Mouse (Mus musculus): ENCODE results near the gene Nr1d1. TPM values are rescaled to one million over a fixed set of nuclear protein-coding genes. Genes with fewer than 3 reads are reported as not detected.

Gene Nr1d1
- polyA plus RNA-seq, 1 experiment from 2014 or later: 0.66 TPM

DNA sequence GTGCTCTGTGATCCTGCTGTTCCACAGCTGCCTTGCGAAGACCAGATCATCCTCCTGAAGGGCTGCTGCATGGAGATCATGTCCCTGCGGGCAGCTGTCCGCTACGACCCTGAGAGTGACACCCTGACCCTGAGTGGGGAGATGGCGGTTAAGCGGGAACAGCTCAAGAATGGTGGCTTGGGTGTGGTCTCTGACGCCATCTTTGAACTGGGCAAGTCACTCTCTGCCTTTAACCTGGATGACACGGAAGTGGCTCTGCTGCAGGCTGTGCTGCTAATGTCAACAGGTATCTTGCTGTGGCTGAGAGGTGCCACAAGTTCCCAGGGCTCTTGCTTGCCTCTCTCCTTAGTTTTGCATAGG, 11.7 kb downstream of the Nr1d1 start:
- peaks cover 15% of the 10 kb centered on the region; the same call in 1 of the 2 replicates for H3K36me3 ChIP-seq (ENCODE audit: control insufficient read depth, insufficient read depth)
- no peak overlapping the region for H3K4me2 ChIP-seq (ENCODE audit: low read depth, low read length)
- no peak overlapping the region for H3K9ac ChIP-seq (ENCODE audit: low read depth, low read length)
- no peaks in the 10 kb centered on the region for H3K9me3 ChIP-seq (replicated peaks; ENCODE audit: control insufficient read depth, low read length)
- 86% methylated on average over 8 of the region's 8 CpGs for WGBS (ENCODE audit: insufficient replicate concordance)
- H3K27ac ChIP-seq (ENCODE audit: low read length): 0 out of 2 replicates have a peak overlapping the region, but pooled peaks have one; percentile 6
- H3K27me3 ChIP-seq (ENCODE audit: control insufficient read depth, insufficient read depth, low read depth, low read length): no peaks in the 10 kb centered on the region
- no peak overlapping the region for H3K4me3 ChIP-seq (ENCODE audit: low read depth, low read length)
- peaks cover 37% of the 10 kb centered on the region for H3K4me1 ChIP-seq (ENCODE audit: control insufficient read depth, low read depth, low read length)
- ATAC-seq (ENCODE audit: low read depth): no peak

DNA sequence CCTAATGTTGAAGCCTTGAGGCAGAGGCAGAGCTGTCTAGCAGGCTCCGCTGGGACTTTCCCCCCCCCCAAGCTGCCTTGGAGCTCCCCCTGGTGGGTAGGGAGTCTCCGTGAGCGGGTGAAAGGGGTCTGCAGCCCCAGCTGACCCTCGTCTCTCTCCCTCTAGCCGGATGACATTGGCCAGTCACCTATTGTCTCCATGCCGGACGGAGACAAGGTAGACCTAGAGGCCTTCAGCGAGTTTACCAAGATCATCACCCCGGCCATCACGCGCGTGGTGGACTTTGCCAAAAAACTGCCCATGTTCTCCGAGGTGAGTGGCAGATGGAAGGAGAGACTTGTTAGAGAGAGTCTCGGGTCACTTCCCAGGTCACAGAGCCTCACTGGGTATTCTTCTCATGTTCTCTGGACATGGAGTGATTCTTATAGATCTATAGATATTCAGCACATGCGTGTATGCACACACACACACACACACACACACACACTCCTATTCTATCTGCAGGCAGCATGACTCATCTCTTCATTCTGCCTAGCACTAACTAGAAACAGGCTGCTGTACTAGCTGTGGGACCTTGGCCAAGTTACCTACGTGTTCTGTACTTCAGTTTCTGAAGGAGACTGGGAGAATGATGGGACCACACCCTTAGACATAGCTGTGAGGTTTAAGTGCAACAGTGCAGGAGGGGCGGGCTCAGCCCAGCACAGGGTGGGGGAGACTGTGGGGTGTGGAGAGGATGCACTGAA, 12.2 kb downstream of the Nr1d1 start:
- Histone ChIP-seq H3K27ac (ENCODE audit: low read length) (0 out of 2 replicates have a peak overlapping the region, but pooled peaks have one; percentile 6), H3K36me3 (ENCODE audit: control insufficient read depth, insufficient read depth) (peaks cover 19% of the 10 kb centered on the region; the same call in 1 of the 2 replicates), H3K9me3 (replicated peaks; ENCODE audit: control insufficient read depth, low read length) (no peaks in the 10 kb centered on the region), H3K4me1 (ENCODE audit: control insufficient read depth, low read depth, low read length) (peaks cover 32% of the 10 kb centered on the region), H3K4me3 (ENCODE audit: low read depth, low read length) (no peak overlapping the region), H3K27me3 (ENCODE audit: control insufficient read depth, insufficient read depth, low read depth, low read length) (no peaks in the 10 kb centered on the region), H3K4me2 (ENCODE audit: low read depth, low read length) (no peak overlapping the region), H3K9ac (ENCODE audit: low read depth, low read length) (no peak overlapping the region)
- no peak for ATAC-seq (ENCODE audit: low read depth)
- 68% methylated on average over 17 of the region's 17 CpGs for WGBS (ENCODE audit: insufficient replicate concordance)

DNA sequence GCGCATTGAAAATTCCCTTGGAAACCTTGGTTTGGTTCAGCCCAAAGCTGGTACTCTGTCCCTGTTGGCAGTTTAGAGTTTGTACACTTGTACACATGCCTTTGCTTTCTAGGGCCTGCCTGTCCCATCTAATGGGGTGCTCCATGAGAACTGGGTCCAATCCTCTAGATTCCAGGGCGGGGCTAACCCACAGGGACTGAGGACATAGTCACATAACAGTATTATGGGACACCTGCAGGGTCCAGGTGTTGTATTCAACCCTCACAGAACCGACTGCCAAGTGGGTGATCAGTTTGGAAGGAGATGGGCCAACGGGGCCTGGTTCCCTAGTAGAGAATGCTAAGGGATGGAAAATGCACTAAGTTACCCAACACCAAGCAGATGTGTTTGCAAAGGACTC, 13.2 kb downstream of the Nr1d1 start:
- no peak overlapping the region for H3K4me2 ChIP-seq (ENCODE audit: low read depth, low read length)
- H3K9me3 ChIP-seq (replicated peaks; ENCODE audit: control insufficient read depth, low read length): no peaks in the 10 kb centered on the region
- ATAC-seq (ENCODE audit: low read depth): no peak
- H3K27ac ChIP-seq (ENCODE audit: low read length): no peak overlapping the region
- no peak overlapping the region for H3K9ac ChIP-seq (ENCODE audit: low read depth, low read length)
- H3K4me3 ChIP-seq (ENCODE audit: low read depth, low read length): no peak overlapping the region
- peaks cover 25% of the 10 kb centered on the region for H3K4me1 ChIP-seq (ENCODE audit: control insufficient read depth, low read depth, low read length)
- 79% methylated on average over 4 of the region's 4 CpGs for WGBS (ENCODE audit: insufficient replicate concordance)
- no peaks in the 10 kb centered on the region for H3K27me3 ChIP-seq (ENCODE audit: control insufficient read depth, insufficient read depth, low read depth, low read length)
- H3K36me3 ChIP-seq (ENCODE audit: control insufficient read depth, insufficient read depth): peaks cover 19% of the 10 kb centered on the region; the same call in 1 of the 2 replicates

DNA sequence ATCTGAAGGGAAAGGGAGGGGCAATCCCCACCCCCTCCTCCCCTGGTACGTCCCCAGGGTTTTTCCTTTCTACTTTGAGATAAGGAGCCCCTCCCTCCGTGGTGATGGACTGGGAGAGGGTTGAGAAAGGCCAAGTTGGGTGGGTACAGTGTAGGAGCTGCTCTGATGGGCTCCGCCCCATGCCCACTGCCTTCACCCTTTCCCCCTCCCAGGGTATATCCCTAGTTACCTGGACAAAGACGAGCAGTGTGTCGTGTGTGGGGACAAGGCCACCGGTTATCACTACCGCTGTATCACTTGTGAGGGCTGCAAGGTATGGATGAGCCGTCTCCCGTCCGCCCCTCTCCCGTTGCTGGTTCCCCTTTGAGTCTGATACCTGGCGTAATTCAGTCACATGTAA, 18.4 kb downstream of the Nr1d1 start:
- Histone ChIP-seq H3K36me3 (ENCODE audit: control insufficient read depth, insufficient read depth) (peaks cover 12% of the 10 kb centered on the region), H3K4me2 (ENCODE audit: low read depth, low read length) (peak overlapping the region; percentile 5; the same call in 1 of the 2 replicates), H3K27ac (ENCODE audit: low read length) (no peak overlapping the region), H3K27me3 (ENCODE audit: control insufficient read depth, insufficient read depth, low read depth, low read length) (no peaks in the 10 kb centered on the region), H3K9me3 (replicated peaks; ENCODE audit: control insufficient read depth, low read length) (no peaks in the 10 kb centered on the region), H3K4me1 (ENCODE audit: control insufficient read depth, low read depth, low read length) (peaks cover 54% of the 10 kb centered on the region), H3K4me3 (ENCODE audit: low read depth, low read length) (no peak overlapping the region), H3K9ac (ENCODE audit: low read depth, low read length) (no peak overlapping the region)
- 63% methylated on average over 12 of the region's 12 CpGs for WGBS (ENCODE audit: insufficient replicate concordance)
- ATAC-seq (ENCODE audit: low read depth): peak; percentile 33; the same call in 1 of the 2 replicates

DNA sequence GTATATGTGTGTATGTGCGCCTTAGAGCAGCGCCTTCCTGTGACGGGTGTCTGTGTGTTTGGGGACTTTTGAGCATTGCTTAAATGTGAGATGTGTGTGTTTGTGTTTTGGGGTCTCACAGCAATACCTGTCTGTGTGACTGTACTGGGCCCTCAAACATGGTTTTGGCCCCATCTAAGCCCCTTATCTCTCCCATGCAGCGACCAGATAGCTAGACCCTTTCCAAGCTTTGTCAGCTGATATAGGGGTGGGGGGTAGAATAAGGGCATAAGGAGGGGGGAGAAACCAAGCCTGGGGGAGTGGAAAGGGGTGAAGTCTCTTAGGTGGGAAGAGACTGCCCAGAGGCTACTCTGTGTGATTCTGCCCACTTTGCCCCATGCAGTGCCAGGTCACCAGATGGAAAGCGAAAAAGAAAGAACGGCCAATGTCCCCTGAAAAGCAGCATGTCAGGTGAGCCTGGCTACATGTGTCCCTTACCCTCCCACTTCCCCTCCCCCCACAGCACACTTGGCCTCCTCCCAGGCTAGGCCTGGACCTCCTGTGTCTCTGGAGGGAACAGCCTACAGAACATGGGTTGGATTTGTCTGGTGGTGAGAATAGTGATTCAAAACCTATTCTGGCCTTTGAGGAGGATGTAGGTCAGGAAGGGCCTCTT, 19.3 kb downstream of the Nr1d1 start:
- peak overlapping the region; percentile 69 for H3K27ac ChIP-seq (ENCODE audit: low read length)

DNA sequence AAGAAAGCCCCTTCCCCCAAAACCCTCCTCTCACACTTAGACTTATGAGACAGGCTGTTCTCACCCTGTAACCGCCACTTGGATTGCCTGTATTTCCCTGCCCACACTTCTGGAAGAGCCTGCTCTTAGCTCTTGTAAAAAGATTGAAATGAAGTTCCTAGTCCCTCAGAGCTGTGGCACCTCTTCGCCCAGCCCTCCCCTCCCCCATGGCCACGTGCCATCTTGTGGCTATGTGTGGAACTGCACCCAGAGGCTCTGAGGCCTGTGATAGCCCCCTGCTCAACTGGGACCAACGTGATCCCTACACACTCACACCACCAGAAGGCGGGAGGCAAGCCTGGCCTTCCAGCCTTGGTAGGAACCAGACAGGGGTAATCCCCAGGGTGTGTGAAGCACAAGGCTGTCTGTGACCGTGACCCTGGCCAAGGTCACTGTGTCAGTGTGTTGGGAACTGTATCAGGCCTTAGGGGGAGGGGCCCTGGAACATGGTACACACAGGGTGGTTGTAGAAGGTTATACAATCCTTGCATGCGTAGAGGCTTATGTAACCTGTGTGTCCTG, 20.4 kb downstream of the Nr1d1 start:
- peak overlapping the region; percentile 33; the same call in 1 of the 2 replicates for H3K9ac ChIP-seq (ENCODE audit: low read depth, low read length)
- WGBS (ENCODE audit: insufficient replicate concordance): 15% methylated on average over 7 of the region's 7 CpGs
- H3K27ac ChIP-seq (ENCODE audit: low read length): peak overlapping the region; percentile 68
- no peak overlapping the region for H3K4me2 ChIP-seq (ENCODE audit: low read depth, low read length)
- no peaks in the 10 kb centered on the region for H3K27me3 ChIP-seq (ENCODE audit: control insufficient read depth, insufficient read depth, low read depth, low read length)
- H3K4me1 ChIP-seq (ENCODE audit: control insufficient read depth, low read depth, low read length): peaks cover 74% of the 10 kb centered on the region
- H3K4me3 ChIP-seq (ENCODE audit: low read depth, low read length): no peak overlapping the region
- peaks cover 6% of the 10 kb centered on the region for H3K36me3 ChIP-seq (ENCODE audit: control insufficient read depth, insufficient read depth)
- ATAC-seq (ENCODE audit: low read depth): peak; percentile 41
- no peaks in the 10 kb centered on the region for H3K9me3 ChIP-seq (replicated peaks; ENCODE audit: control insufficient read depth, low read length)

More for the DNA sequence above, 19.3 kb downstream of the Nr1d1 start:
- Histone ChIP-seq H3K4me2 (ENCODE audit: low read depth, low read length) (peak overlapping the region; percentile 34), H3K9me3 (replicated peaks; ENCODE audit: control insufficient read depth, low read length) (no peaks in the 10 kb centered on the region), H3K4me3 (ENCODE audit: low read depth, low read length) (no peak overlapping the region), H3K27me3 (ENCODE audit: control insufficient read depth, insufficient read depth, low read depth, low read length) (no peaks in the 10 kb centered on the region), H3K9ac (ENCODE audit: low read depth, low read length) (peak overlapping the region; percentile 39), H3K4me1 (ENCODE audit: control insufficient read depth, low read depth, low read length) (peaks cover 63% of the 10 kb centered on the region), H3K36me3 (ENCODE audit: control insufficient read depth, insufficient read depth) (peaks cover 11% of the 10 kb centered on the region)
- 61% methylated on average over 6 of the region's 6 CpGs for WGBS (ENCODE audit: insufficient replicate concordance)
- ATAC-seq (ENCODE audit: low read depth): peak; percentile 19; the same call in 1 of the 2 replicates

DNA sequence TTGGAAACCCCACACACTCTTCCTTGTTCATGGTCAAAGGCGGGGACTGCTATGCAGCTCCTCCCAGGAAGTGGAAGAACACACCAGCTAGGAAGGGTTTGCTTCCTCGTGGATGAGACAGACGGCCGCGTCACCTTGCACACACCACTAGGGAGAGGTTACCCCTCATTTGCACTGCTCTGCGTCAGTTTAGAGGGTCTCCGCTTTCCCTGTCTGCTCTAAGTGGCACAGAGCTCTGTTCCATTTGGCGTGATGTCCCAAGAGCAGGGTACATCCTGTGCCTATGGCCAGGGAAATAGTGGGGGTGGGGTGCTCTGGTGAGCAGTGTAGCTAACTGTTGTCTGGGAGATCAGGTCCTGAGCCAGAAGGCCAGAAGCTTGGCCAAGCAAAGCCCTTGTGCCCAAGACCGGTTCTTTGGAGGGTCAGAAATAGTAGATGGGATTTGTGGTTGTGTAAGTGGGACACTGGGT, 20.9 kb downstream of the Nr1d1 start:
- WGBS (ENCODE audit: insufficient replicate concordance): 44% methylated on average over 9 of the region's 9 CpGs
- H3K4me3 ChIP-seq (ENCODE audit: low read depth, low read length): no peak overlapping the region
- peaks cover 78% of the 10 kb centered on the region for H3K4me1 ChIP-seq (ENCODE audit: control insufficient read depth, low read depth, low read length)
- no peak for ATAC-seq (ENCODE audit: low read depth)
- no peaks in the 10 kb centered on the region for H3K9me3 ChIP-seq (replicated peaks; ENCODE audit: control insufficient read depth, low read length)
- no peaks in the 10 kb centered on the region for H3K27me3 ChIP-seq (ENCODE audit: control insufficient read depth, insufficient read depth, low read depth, low read length)
- H3K4me2 ChIP-seq (ENCODE audit: low read depth, low read length): no peak overlapping the region
- peaks cover 6% of the 10 kb centered on the region for H3K36me3 ChIP-seq (ENCODE audit: control insufficient read depth, insufficient read depth)
- peak overlapping the region; percentile 68; the same call in 1 of the 2 replicates for H3K27ac ChIP-seq (ENCODE audit: low read length)
- no peak overlapping the region; the same call in 1 of the 2 replicates for H3K9ac ChIP-seq (ENCODE audit: low read depth, low read length)

DNA sequence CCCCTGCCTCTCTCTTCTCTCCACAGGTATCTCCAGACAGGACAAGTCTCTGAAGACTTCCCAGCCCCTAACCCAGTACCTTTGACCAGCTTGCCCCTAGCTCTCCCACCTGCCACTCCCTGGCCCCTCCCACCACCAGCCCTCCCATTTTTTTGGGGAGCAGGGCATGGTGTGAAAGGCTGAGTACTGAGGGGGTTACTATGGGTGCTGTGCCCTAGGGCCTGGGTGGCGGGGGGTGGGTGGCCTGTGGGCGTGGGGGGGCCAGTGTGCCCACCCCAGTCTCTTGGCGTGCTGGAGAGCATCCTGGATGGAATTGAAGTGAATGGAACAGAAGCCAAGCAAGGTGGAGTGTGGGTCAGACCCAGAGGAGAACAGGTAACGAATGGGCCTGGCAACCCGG, 21.9 kb downstream of the Nr1d1 start:
- no peak for ATAC-seq (ENCODE audit: low read depth)
- Histone ChIP-seq H3K27ac (ENCODE audit: low read length) (no peak overlapping the region), H3K4me2 (ENCODE audit: low read depth, low read length) (no peak overlapping the region), H3K27me3 (ENCODE audit: control insufficient read depth, insufficient read depth, low read depth, low read length) (no peaks in the 10 kb centered on the region), H3K36me3 (ENCODE audit: control insufficient read depth, insufficient read depth) (peaks cover 1% of the 10 kb centered on the region), H3K9me3 (replicated peaks; ENCODE audit: control insufficient read depth, low read length) (no peaks in the 10 kb centered on the region), H3K4me1 (ENCODE audit: control insufficient read depth, low read depth, low read length) (peaks cover 88% of the 10 kb centered on the region), H3K9ac (ENCODE audit: low read depth, low read length) (no peak overlapping the region; the same call in 1 of the 2 replicates), H3K4me3 (ENCODE audit: low read depth, low read length) (no peak overlapping the region)
- WGBS (ENCODE audit: insufficient replicate concordance): 79% methylated on average over 5 of the region's 5 CpGs
